Mouse (Mus musculus): ENCODE measurements around the gene Klrk1.
"Not testable (repeated sequence)": the region's sequence is repeated elsewhere in the genome, so short reads cannot be mapped to it uniquely, and the experiment has no call there.

Klrk1 gene

DNA sequence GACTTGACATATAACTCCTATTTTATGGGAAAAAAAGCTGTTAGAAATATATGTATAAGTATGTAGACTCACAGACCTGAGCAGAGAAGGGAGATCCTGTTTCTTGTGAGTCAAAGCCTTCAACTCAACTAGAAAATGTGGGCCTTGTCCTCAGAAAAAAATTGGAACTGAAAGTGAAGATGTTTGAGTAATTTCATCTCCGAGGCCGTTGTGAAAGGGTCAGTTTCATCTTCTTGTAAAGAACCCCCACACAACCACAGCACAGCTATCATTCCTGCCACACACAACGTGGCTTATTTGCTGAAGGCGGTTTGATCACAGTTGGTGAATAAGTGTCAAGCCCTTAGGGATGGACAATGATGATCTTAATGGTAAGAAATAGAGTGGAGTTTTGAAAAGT is at the start of gene Klrk1:
Klrk1 (minus strand) TSS at position 130 of the 400 bp plus-strand sequence.
- no peak for DNase-seq (ENCODE audit: low spot score)

DNA sequence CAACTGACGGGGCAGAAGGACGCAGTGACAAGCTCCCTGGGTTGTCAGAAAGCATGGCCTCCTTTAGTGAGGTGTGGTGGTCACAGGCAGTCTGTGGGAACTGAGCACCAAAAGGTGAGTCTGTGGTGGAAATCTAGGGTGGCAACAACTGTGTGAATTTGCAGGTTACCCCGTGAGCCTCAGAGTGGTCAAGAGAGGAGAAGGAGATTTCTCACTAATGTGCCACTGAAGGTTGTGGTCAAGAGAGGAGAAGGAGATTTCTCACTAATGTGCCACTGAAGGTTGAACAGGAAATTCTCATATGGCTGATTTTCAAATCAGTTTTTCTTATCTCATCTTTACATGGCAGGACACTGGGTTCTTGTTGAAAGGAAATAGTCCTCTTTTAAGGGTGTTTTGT is 37.6 kb upstream of the Klrk1 start:
- DNase-seq (ENCODE audit: low spot score): not testable (repeated sequence)

DNA sequence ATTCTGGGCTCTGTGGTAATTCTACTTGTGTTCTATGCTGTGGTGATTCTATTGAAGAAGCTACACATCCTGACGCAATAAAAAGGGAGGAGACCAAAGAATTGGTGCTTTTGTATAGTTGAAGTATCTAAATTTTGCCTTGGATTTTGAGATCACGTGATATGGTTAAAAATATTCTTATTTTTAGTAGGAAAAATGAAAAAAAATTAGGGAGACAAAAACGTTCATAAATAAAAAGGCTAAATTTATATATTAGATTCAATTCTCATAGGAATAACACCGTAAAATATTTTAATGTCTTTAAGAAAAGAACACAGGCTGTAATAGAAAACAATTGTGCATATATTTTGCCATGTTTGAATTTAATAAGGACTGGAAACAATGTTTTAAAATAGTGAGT is 36.9 kb upstream of the Klrk1 start, which contains the start of gene Klrc2:
Klrc2 (minus strand) TSS at position 101 of the 400 bp plus-strand sequence.
- DNase-seq (ENCODE audit: low spot score): not testable (repeated sequence)

DNA sequence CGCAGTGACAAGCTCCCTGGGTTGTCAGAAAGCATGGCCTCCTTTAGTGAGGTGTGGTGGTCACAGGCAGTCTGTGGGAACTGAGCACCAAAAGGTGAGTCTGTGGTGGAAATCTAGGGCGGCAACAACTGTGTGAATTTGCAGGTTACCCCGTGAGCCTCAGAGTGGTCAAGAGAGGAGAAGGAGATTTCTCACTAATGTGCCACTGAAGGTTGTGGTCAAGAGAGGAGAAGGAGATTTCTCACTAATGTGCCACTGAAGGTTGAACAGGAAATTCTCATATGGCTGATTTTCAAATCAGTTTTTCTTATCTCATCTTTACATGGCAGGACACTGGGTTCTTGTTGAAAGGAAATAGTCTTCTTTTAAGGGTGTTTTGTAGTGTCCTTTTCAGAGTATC is 20.4 kb upstream of the Klrk1 start:
- not testable (repeated sequence) for DNase-seq (ENCODE audit: low spot score)

DNA sequence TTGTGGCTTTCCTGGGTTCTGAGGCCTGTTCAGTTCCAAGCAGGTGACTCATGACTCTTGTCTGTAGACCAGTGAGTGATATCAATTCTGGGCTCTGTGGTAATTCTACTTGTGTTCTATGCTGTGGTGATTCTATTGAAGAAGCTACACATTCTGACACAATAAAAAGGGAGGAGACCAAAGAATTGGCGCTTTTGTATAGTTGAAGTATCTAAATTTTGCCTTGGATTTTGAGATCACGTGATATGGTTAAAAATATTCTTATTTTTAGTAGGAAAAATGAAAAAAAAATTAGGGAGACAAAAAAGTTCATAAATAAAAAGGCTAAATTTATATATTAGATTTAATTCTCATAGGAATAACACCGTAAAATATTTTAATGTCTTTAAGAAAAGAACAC is 19.6 kb upstream of the Klrk1 start, which contains the start of gene Klrc3:
Klrc3 (minus strand) TSS at position 101 of the 400 bp plus-strand sequence.
- DNase-seq (ENCODE audit: low spot score): not testable (repeated sequence)

DNA sequence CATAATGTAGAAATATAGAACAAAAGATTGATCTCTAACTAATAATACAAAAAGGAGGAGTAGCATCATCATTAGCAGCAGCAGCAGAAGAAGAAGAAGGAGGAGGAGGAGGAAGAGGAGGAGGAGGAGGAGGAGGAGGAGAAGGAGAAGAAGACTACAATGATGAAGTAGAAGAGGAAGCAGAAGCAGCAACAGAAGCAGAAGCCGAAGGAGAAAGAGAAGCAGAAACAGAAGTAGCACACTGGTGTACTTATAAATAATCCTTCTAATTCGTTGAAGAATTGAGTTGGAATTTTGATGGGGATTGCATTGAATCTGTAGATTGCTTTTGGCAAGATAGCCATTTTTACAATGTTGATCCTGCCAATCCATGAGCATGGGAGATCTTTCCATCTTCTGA is 7.4 kb upstream of the Klrk1 start:
- DNase-seq (ENCODE audit: low spot score): not testable (repeated sequence)

DNA sequence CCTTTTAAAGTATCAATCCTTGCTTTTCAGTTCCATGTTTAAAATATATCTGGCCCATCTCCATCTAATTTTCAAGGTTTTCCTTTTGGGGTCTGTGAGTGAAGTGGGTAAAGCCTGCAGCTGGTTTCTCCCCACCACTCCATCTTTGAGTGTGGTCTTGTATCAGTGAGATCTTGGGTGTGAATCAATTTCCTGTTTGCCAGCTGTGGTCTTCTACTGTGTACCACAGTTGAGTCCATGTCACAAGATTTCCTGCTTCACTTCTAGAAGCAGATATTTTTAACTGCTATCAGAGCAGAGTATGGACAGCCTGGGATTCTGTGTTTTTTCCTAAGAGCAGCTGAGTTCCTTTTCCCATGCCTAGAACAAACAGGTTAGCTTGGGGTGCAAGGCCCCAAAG is 15.3 kb downstream of the Klrk1 start:
- peak; percentile 8 for DNase-seq (ENCODE audit: low spot score)

DNA sequence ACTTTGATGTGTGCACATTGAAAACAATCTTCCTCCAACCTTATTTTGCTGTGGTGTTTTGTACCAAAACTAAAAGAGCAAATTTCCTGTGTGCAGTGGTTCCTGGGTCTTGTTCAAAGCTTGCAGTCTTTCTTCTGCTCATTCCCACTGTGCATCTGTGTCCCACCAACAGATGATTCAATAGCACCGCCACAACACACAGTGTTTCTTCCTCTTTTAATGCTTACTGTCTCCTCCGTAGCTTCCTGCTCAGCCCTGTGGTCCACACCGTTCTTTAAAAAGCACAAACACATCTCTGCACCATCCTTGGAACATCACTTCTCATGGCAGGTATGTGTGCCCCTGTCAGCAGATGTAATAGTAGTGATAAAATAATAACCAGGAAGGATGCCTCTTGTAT is 32.2 kb downstream of the Klrk1 start, which contains the start of gene Klrd1:
Klrd1 (plus strand) TSS at position 275 of the 400 bp plus-strand sequence.
- DNase-seq (ENCODE audit: low spot score): peak; percentile 28

DNA sequence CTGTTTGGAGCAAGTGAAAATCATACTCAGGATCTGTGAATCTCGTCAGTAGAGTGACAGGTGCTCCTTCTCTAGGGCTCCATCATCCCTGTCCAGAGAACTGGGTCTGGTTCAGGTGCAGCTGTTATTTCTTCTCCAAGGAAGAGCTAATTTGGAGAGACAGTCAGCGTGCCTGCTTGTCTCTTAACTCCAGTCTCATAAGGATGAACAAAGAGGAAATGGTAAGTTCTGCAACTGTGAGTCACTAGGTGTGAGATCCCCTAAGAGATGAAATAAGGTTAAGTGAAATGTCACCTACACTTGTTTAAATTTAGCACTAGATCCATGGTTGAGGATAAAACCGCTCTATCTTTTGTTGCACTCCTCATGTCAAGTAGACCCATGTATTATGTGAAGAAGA is 40.6 kb downstream of the Klrk1 start:
- DNase-seq (ENCODE audit: low spot score): no peak

DNA sequence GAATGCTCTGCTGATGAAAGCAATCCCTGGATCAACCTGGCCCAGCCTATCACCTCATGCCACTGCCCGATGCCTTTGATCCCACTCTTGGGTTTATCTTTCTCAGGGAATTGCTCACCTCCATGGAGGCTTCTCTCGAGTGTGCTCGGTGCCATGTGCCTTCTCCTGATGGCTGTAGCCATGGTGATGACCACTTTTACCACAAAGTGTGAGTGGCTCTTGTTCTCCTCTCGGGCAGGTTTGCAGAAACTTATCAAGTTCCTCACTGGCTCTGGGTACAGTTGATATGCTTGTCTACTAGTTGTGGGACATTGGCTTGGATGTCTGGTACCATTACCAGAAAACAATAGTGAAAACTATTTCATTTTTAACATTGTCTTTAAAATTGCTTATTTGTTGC is 41.8 kb downstream of the Klrk1 start:
- DNase-seq (ENCODE audit: low spot score): no peak

DNA sequence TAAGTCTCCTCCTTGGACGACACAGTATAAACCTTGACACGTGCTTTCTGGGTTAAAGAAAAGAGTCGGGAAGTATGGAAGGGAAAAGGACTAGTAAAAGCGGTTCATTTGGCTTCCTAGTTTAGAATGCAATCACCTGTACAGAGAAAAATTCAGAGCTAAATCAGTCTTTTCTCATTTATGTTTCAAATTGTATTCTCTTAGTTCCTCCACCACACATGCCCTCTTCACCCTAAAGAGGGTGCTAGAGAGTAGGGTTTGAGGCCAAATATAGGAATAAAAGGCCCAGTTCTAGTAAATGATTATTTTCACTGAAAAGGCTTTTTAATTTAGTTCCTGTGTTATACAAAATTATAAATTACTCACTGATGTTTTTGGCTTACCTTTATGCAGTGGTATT is 42.4 kb downstream of the Klrk1 start:
- no peak for DNase-seq (ENCODE audit: low spot score)

DNA sequence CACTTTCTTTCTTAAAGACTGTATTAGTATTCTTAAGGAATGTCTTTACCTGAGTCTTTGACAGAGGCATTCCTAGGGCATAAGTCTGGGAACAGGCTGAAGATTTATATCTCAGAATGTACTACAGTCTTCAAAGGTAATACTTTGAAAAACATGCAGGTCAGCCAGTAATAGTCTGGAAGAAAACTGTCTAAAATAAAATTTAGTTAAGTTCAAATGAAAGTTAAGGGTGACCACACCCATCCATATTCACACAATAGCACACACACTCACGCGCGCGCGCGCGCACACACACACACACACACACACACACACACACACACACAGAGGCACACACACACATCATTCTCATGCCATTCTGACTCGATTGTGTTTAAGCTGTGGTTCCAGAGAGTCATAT is 46.1 kb downstream of the Klrk1 start, which contains the start of gene Klre1:
Klre1 (plus strand) TSS at position 301 of the 400 bp plus-strand sequence.
- no peak for DNase-seq (ENCODE audit: low spot score)

DNA sequence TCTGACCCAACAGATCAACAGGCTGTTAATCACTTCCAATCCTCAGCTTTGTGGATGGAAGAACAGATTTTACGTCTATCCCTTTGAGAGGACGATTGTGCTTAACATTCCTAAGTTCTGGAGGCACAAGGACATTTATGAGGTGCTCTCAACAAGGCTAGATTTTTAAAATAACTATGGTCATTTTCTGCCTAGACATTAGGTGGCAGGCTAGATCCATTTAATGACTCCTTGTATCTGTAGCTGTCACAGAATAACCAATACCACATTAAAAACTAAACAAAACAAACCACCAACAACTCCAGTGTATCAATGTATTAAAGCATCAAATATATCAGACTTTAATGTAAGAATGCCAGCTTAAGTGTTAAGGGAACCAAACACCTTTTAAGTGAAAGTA is 48.3 kb downstream of the Klrk1 start:
- DNase-seq (ENCODE audit: low spot score): peak; percentile 1

DNA sequence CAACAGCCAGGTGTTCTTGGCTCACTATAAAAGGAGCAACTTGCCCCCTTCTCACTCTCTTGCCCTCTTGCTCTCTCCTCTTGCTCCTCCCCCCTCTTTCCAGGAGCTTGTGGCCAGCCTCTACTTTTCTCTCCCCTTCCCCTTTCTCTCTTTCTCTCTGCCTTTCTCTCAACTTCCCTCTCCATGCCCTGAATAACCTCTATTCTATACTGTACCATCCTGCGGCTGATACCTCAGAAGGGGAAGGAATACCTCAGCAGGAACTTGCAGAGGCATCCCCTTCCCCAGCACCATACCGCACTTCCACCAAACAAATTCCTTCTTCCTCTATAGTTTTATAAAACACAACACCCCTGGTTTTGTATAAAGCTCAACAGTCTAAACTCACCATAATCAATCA is 58.4 kb downstream of the Klrk1 start:
- DNase-seq (ENCODE audit: low spot score): no peak

Data from lung, postnatal 25 days (tissue).